Mouse (Mus musculus) heart, adult 2 months (tissue): ENCODE results near the gene Plcl2.

Experiments used
- CTCF ChIP-seq: fragments of 200-600 bp; IDR thresholded peaks from 2 replicates; pipeline ENCODE4 v1.8.1; 2022; ENCODE audit warnings: antibody characterized with exemption, mild to moderate bottlenecking, moderate library complexity
- POLR2A ChIP-seq: fragments of 200-500 bp; IDR thresholded peaks from 2 replicates; pipeline ENCODE4 v1.6.1; 2011; ENCODE audit warnings: mild to moderate bottlenecking, low read depth, low read length, control low read depth; ENCODE audit not compliant: insufficient read depth

- TF ChIP-seq CTCF (no peak), POLR2A (no peak)
Measured at GRCm38 (mm10) chr17:50710497-50711222, 201.5 kb downstream of the Plcl2 start.
